Mouse (Mus musculus) limb, embryonic 14.5 days (tissue): ENCODE results near the gene Phactr2. TPM values are rescaled to one million over a fixed set of nuclear protein-coding genes. Genes with fewer than 3 reads are reported as not detected.

Experiments used
- ATAC-seq: fragments of 200-750 bp; cut with Nextera tagmentation; 2 replicates; pipeline ENCODE4 v1.8.0; 2017; ENCODE audit warnings: low read depth, moderate number of reproducible peaks, moderate TSS enrichment; ENCODE audit not compliant: low FRiP score
- DNase-seq: peaks from one replicate; pipeline ENCODE4 v3.0.0-alpha.2; 2015; ENCODE audit warnings: low spot score
- H3K27ac ChIP-seq: fragments of 300-500 bp; sonication (generic); replicated peaks from 2 replicates; pipeline ENCODE4 v1.5.1; 2014; ENCODE audit warnings: low read depth, mild to moderate bottlenecking, low read length, moderate library complexity, mixed read lengths
- H3K27me3 ChIP-seq: fragments of 300-500 bp; sonication (generic); 2 replicates; pipeline ENCODE4 v1.6.1; 2014; ENCODE audit warnings: low read length, mixed read lengths; ENCODE audit not compliant: control insufficient read depth, insufficient read depth
- H3K36me3 ChIP-seq: fragments of 300-500 bp; sonication (generic); 2 replicates; pipeline ENCODE4 v1.6.1; 2014; ENCODE audit warnings: mild to moderate bottlenecking, low read length, moderate library complexity, mixed read lengths; ENCODE audit not compliant: control insufficient read depth, insufficient read depth
- H3K4me1 ChIP-seq: fragments of 300-500 bp; sonication (generic); 2 replicates; pipeline ENCODE4 v1.6.1; 2014; ENCODE audit warnings: antibody characterized with exemption, low read length, mixed read lengths; ENCODE audit not compliant: control insufficient read depth, insufficient read depth
- H3K4me2 ChIP-seq: fragments of 300-500 bp; sonication (generic); replicated peaks from 2 replicates; pipeline ENCODE4 v1.6.1; 2014; ENCODE audit warnings: low read depth, mild to moderate bottlenecking, low read length, moderate library complexity; ENCODE audit not compliant: severe bottlenecking
- H3K4me3 ChIP-seq: fragments of 300-500 bp; sonication (generic); replicated peaks from 2 replicates; pipeline ENCODE4 v1.5.1; 2014; ENCODE audit warnings: low read length
- H3K9ac ChIP-seq: fragments of 300-500 bp; sonication (generic); 2 replicates; pipeline ENCODE4 v1.6.1; 2014; ENCODE audit warnings: mild to moderate bottlenecking, low read depth, low read length, moderate library complexity; ENCODE audit not compliant: severe bottlenecking
- H3K9me3 ChIP-seq: fragments of 300-500 bp; sonication (generic); 2 replicates; pipeline ENCODE4 v1.6.1; 2016; ENCODE audit warnings: low read length; ENCODE audit not compliant: control insufficient read depth
- POLR2A ChIP-seq: fragments of 200-500 bp; IDR thresholded peaks from 2 replicates; pipeline ENCODE4 v1.8.0; 2012; ENCODE audit warnings: inconsistent platforms, mild to moderate bottlenecking, moderate library complexity, borderline replicate concordance; ENCODE audit not compliant: insufficient read depth, insufficient read length; ENCODE audit errors: extremely low read depth
- WGBS: fragments of 180-500 bp; shearing (Covaris S2); extraction: QIAGEN DNeasy Blood & Tissue Kit; methylation state at CpG from one replicate; pipeline ENCODE4 v1.1.7; 2014; 5-methylcytosine and 5-hydroxymethylcytosine counted together
- polyA plus RNA-seq, 2 experiments: library from polyadenylated mRNA; depleted of rRNA in 1 of 2; stranded (reverse) in 1 of 2; unstranded in 1 of 2; fragments of >200 nt; fragmentation: Nextera tagmentation in 1 of 2; extraction: Ambion mirVana in 1 of 2; gene quantifications; 2 replicates each; pipeline versions ENCODE4 v1.2.1 to v1.2.3; 2012 to 2014

The Phactr2 gene
- polyA plus RNA-seq, 2 experiments, result 20.0 to 36.5 TPM

GRCm38 (mm10) chr10:13175866-13176265, 298.3 kb downstream of the Phactr2 start:
- no peak overlapping the region for H3K4me3 ChIP-seq
- H3K4me2 ChIP-seq, result no peak overlapping the region
- H3K27ac ChIP-seq, result no peak overlapping the region
- H3K9me3 ChIP-seq, result no peaks in the 10 kb centered on the region
- H3K9ac ChIP-seq, result no peak overlapping the region
- H3K4me1 ChIP-seq, result peaks cover 20% of the 10 kb centered on the region
- peaks cover 46% of the 10 kb centered on the region for H3K36me3 ChIP-seq
- no peak for ATAC-seq
- TF ChIP-seq POLR2A, result no peak
- no peak for DNase-seq
- no peaks in the 10 kb centered on the region for H3K27me3 ChIP-seq
- WGBS, result 85% methylated on average over 7 of the region's 7 CpGs

DNA sequence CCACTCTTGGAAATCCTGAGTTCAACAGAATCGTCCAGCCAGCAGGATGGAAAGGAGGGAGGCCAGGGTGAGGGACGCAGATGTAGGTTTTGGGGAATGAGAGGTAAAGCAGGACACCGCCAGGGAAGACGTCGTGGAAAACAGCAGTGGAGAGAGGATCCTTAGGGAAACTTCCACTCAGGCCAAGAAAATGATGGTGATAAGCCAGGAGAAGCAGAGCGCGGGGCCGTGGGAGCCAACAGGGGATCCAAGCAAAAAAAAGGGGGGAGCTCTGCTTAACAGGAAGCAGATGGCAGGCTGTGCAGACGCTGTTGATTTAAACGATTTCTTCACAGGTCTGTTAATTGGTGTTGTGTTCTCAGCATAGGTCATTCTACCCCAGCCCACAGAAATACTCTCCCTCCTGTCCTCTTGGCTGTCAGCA, 301.4 kb downstream of the Phactr2 start:
- peak; percentile 83 for DNase-seq

DNA sequence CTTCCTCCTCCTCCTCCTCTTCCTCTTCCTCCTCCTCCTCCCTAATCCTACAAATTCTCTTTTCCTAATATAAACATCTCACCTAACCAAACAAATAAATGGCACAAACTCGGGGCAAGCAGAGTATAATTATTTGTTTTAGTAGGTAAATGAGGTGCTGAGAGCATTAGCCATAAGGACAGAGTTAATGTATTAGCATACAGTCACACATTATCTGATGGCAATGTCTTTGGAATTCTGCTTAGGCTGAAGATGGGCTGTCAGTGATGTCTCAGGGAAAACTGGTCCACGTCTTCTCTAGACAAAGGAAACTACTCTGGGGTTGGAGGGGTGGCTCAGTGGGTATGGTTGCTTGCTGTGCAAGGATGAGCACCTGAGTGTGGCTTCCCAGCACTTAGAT, 302.8 kb downstream of the Phactr2 start:
- no peak for ATAC-seq
- 40% methylated on average over 2 of the region's 2 CpGs for WGBS
- no peak for TF ChIP-seq POLR2A
- no peak for DNase-seq
- Histone ChIP-seq H3K4me2 (no peak overlapping the region), H3K9ac (no peak overlapping the region), H3K27ac (peak overlapping the region; percentile 1), H3K27me3 (no peaks in the 10 kb centered on the region), H3K9me3 (no peaks in the 10 kb centered on the region), H3K36me3 (0 out of 2 replicates have a peak, but pooled peaks cover 9% of the 10 kb centered on the region), H3K4me1 (peaks cover 34% of the 10 kb centered on the region), H3K4me3 (no peak overlapping the region)

More for the DNA sequence above, 301.4 kb downstream of the Phactr2 start:
- TF ChIP-seq POLR2A, result no peak
- Histone ChIP-seq H3K27ac (peak overlapping the region; percentile 50), H3K4me1 (peaks cover 34% of the 10 kb centered on the region), H3K9me3 (no peaks in the 10 kb centered on the region), H3K27me3 (no peaks in the 10 kb centered on the region), H3K4me3 (no peak overlapping the region), H3K9ac (no peak overlapping the region), H3K4me2 (peak overlapping the region; percentile 23; the same call in 1 of the 2 replicates), H3K36me3 (peaks cover 20% of the 10 kb centered on the region; the same call in 1 of the 2 replicates)
- ATAC-seq, result peak; percentile 54
- WGBS, result 21% methylated on average over 10 of the region's 10 CpGs

GRCm38 (mm10) chr10:13170739-13171448, 303.3 kb downstream of the Phactr2 start:
- H3K27me3 ChIP-seq, result no peaks in the 10 kb centered on the region
- no peak overlapping the region for H3K4me2 ChIP-seq
- peak; percentile 91 for DNase-seq
- no peak overlapping the region for H3K9ac ChIP-seq
- no peak for TF ChIP-seq POLR2A
- H3K36me3 ChIP-seq, result 0 out of 2 replicates have a peak, but pooled peaks cover 4% of the 10 kb centered on the region
- ATAC-seq, result peak; percentile 76
- no peaks in the 10 kb centered on the region for H3K9me3 ChIP-seq
- 12% methylated on average over 12 of the region's 12 CpGs for WGBS
- peak overlapping the region; percentile 1; the same call in 1 of the 2 replicates for H3K27ac ChIP-seq
- no peak overlapping the region for H3K4me3 ChIP-seq
- peaks cover 34% of the 10 kb centered on the region for H3K4me1 ChIP-seq

DNA sequence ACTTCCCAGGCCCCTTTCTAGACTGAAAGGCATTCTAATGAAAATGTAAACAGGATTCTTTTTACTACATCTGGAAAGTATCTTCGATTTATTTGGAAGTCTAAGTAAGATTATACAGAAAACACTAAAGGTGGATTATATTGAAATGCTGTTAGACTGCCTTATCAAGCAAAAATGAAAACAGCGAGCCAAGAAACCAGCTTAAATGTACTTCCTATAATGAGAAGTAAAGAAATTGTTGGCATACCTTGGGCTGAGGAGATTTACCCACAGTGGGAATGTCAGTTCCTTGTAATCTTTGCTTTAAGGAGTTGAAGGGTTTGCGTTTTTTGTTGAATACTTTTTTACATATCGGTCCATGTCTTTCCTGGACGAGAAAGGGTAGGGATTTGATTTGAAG, 305.8 kb downstream of the Phactr2 start:
- WGBS, result 66% methylated on average over 5 of the region's 5 CpGs
- DNase-seq (peak; percentile 57), ATAC-seq (no peak)
- Histone ChIP-seq H3K4me1 (peaks cover 34% of the 10 kb centered on the region), H3K4me3 (no peak overlapping the region), H3K27me3 (no peaks in the 10 kb centered on the region), H3K9ac (no peak overlapping the region), H3K27ac (0 out of 2 replicates have a peak overlapping the region, but pooled peaks have one; percentile 5), H3K9me3 (no peaks in the 10 kb centered on the region), H3K4me2 (no peak overlapping the region), H3K36me3 (no peaks in the 10 kb centered on the region)
- TF ChIP-seq POLR2A, result no peak

GRCm38 (mm10) chr10:13162031-13162430, 312.2 kb downstream of the Phactr2 start:
- Histone ChIP-seq H3K27me3 (no peaks in the 10 kb centered on the region), H3K9me3 (no peaks in the 10 kb centered on the region), H3K4me3 (no peak overlapping the region), H3K27ac (no peak overlapping the region), H3K36me3 (no peaks in the 10 kb centered on the region), H3K4me1 (no peaks in the 10 kb centered on the region), H3K9ac (no peak overlapping the region), H3K4me2 (no peak overlapping the region)
- DNase-seq, result no peak
- WGBS, result 58% methylated on average over 4 of the region's 4 CpGs
- ATAC-seq, result no peak
- no peak for TF ChIP-seq POLR2A
